Mouse (Mus musculus): Measurements from ENCODE around the gene BC017158. TPM values are rescaled to one million over a fixed set of nuclear protein-coding genes. Genes with fewer than 3 reads are reported as not detected.

The BC017158 gene
- polyA plus RNA-seq, 1 experiment from 2014 or later = 16.7 TPM

GRCm38 (mm10) chr7:128234796-128235195 is 63.2 kb downstream of the BC017158 start:
- no peak overlapping the region for H3K4me3 ChIP-seq (replicated peaks)
- H3K27ac ChIP-seq = no peak overlapping the region
- no peaks in the 10 kb centered on the region for H3K9me3 ChIP-seq (replicated peaks)
- ATAC-seq (ENCODE audit: low read depth) = no peak
- H3K9ac ChIP-seq = no peak overlapping the region
- peaks cover 13% of the 10 kb centered on the region for H3K36me3 ChIP-seq
- H3K4me2 ChIP-seq = no peak overlapping the region
- H3K4me1 ChIP-seq (replicated peaks) = peaks cover 26% of the 10 kb centered on the region
- H3K27me3 ChIP-seq = peaks cover 10% of the 10 kb centered on the region; the same call in 1 of the 2 replicates
- WGBS (ENCODE audit: insufficient replicate concordance) = 67% methylated on average over 2 of the region's 2 CpGs
- DNase-seq = no peak

GRCm38 (mm10) chr7:128231741-128232140 is 66.2 kb downstream of the BC017158 start:
- ATAC-seq (ENCODE audit: low read depth) (no peak), DNase-seq (no peak)
- H3K36me3 ChIP-seq = peaks cover 9% of the 10 kb centered on the region
- no peak overlapping the region for H3K9ac ChIP-seq
- no peaks in the 10 kb centered on the region for H3K9me3 ChIP-seq (replicated peaks)
- peaks cover 10% of the 10 kb centered on the region for H3K27me3 ChIP-seq
- H3K4me1 ChIP-seq (replicated peaks) = peaks cover 8% of the 10 kb centered on the region
- WGBS (ENCODE audit: insufficient replicate concordance) = 30% methylated on average over 8 of the region's 8 CpGs
- H3K4me2 ChIP-seq = no peak overlapping the region
- H3K4me3 ChIP-seq (replicated peaks) = no peak overlapping the region
- H3K27ac ChIP-seq = no peak overlapping the region

Small RNA genes lying within 50 kb of the gene (microRNA-seq; reads per million reads assigned to microRNA genes)
- not detected for gene Mir3103

Other genes starting within 250 kb of the BC017158 start
- 1.8 TPM in 2 replicates for gene Itgam, start 235.5 kb downstream of the BC017158 start, polyA plus RNA-seq (2015; fragmentation: Nextera tagmentation; extraction: Ambion mirVana)
- gene Gm49368, start 235.5 kb downstream of the BC017158 start, polyA plus RNA-seq (2015; fragmentation: Nextera tagmentation; extraction: Ambion mirVana) = not detected in 2 replicates
- 0.09 and 0.12 TPM in 2 replicates for gene Itgax, start 168.6 kb downstream of the BC017158 start, polyA plus RNA-seq (2015; fragmentation: Nextera tagmentation; extraction: Ambion mirVana)
- gene Itgad, start 143.8 kb downstream of the BC017158 start, polyA plus RNA-seq (2015; fragmentation: Nextera tagmentation; extraction: Ambion mirVana) = not detected in 2 replicates
- 2.3 and 2.7 TPM in 2 replicates for gene Cox6a2, start 91.8 kb downstream of the BC017158 start, polyA plus RNA-seq (2015; fragmentation: Nextera tagmentation; extraction: Ambion mirVana)
- 8.3 and 8.4 TPM in 2 replicates for gene Armc5, start 60.8 kb downstream of the BC017158 start, polyA plus RNA-seq (2015; fragmentation: Nextera tagmentation; extraction: Ambion mirVana)
- gene 9130023H24Rik, start 60.1 kb downstream of the BC017158 start, polyA plus RNA-seq (2015; fragmentation: Nextera tagmentation; extraction: Ambion mirVana) = 1.9 and 2.8 TPM in 2 replicates
- 14.3 and 17.8 TPM in 2 replicates for gene Tgfb1i1, start 51.4 kb downstream of the BC017158 start, polyA plus RNA-seq (2015; fragmentation: Nextera tagmentation; extraction: Ambion mirVana)
- 1.6 and 2.4 TPM in 2 replicates for gene Slc5a2, start 32.5 kb downstream of the BC017158 start, polyA plus RNA-seq (2015; fragmentation: Nextera tagmentation; extraction: Ambion mirVana)
- 48.5 and 54.6 TPM in 2 replicates for gene Rgs10, start 120.6 kb upstream of the BC017158 start, polyA plus RNA-seq (2015; fragmentation: Nextera tagmentation; extraction: Ambion mirVana)
- 11.3 and 16.7 TPM in 2 replicates for gene Tial1, start 163.5 kb upstream of the BC017158 start, polyA plus RNA-seq (2015; fragmentation: Nextera tagmentation; extraction: Ambion mirVana)
- 3.3 and 3.9 TPM in 2 replicates for gene Bag3, start 225.4 kb upstream of the BC017158 start, polyA plus RNA-seq (2015; fragmentation: Nextera tagmentation; extraction: Ambion mirVana)

All from liver, embryonic 13.5 days (tissue).